Mouse (Mus musculus) frontal cortex, postnatal 36 days (tissue): ENCODE measurements around the gene Sox15.
A peak's percentile ranks its signal among the peaks of the same experiment; 100 is the strongest.

Experiments used
- DNase-seq, 2 experiments: peaks; one replicate each; pipeline ENCODE4 v3.0.0; 2022; ENCODE audit warnings: low spot score in 2 of 2

The Sox15 gene

DNA sequence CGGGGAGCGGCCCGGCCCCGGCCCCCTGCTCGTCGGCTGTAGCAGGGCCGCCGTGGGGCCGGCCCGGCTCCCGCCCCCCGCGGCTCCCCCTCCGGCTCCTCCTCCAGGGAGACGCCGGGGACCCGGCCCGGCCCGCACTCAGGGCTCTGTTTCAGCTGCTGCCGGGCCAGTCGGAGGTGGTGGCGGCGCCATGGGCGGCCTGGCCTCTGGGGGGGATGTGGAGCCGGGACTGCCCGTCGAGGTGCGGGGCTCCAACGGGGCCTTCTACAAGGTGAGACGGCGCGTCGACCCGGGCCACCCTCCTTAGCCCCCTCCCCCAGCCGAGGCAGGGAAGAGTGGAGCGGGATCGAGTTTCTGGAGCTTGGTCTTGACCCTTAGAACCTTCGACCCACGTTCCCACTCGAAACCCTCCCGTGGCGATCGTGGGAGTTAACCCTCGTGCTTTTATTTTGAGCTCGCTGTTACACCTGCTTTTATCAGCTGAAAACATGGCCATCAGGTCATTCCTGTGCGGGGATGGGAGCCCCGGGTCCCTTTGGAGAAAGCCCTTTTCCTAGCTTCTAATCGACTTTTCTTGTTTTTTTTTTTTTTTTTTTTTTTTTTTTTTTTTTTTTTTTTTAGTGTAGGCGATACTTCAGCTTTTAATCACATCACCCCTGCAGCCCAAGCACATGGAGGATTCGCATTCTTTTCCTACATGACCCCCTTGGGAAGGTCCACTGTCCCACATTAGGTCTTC, 21.8 kb upstream of the Sox15 start:
- DNase-seq, result no peak

DNA sequence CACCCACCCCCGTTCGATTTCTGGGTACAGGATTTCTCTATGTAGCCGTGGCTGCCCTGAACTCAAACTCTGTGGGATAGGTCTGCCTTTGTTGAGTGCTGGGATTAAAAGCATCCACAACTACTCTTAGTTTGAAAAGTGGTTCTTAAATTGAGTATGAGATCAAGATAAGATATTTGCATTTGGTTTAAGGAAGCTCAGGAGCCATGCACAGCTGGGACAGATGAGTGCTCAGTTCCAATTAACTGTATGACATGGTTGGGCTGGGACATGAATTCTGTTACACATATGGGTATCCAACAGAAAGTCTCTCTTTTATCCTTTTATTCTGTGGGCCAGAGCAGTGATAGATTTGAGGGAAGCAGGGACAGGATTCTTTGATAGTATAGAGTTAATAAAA, 19.6 kb upstream of the Sox15 start:
- DNase-seq, result no peak

DNA sequence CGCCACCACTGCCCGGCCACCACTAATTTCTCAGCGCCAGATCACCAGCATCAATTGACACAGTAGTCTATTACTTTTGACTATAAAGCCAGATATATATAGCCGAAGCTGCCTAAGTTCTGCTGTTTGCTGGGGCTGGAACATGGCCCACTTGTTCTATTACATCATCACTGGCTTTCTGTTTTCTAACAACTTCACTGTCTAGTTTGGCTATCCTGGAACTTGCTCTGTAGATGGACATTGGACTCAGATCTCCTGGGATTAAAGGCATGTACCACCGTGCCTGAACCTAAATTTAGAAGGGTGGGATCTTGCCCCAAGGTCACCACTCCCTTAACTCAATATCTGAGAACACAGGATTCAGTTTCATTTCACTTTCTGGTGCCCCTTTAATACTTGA, 9.3 kb upstream of the Sox15 start:
- DNase-seq, result no peak

DNA sequence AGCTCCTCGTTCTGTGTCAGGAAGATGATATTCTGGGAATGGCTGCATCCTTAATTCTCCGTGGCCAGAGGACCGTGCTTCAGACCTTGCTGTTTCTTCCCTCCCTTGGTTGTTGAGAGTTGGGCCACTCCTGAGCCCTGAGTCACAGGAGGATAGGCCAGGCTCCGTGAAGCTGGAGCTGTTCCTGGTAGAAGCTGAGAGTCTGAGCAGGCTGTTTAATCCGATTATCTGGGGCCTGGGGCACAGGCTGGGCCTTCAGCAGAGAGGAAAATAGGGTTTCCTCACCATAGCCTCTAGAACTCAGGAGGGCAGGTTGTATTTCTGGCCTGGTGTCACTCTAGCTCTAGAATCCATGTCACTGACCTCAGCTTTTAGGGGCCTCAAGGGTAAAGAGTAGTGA, 1.7 kb upstream of the Sox15 start:
- no peak for DNase-seq

DNA sequence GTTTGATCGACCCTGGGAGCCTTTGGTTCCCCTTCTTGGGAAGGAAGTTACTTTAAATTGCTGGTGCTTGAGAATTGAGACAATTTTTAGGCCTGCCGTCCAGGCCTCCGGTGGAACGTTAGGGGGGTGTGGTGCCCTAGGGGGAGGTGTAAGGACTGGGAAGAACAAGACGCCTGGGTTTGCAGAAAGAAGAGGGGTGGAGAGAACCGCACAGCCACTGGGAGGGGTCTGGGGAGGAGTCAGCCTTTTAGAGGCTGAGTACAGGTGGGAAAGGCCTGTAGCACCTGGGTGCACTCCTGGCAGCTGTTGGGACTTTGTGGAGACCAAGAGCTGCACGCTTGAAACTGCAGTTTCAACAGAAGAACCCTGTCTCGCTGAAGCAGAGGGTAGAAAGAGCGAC, 354 bp upstream of the Sox15 start:
- DNase-seq, result no peak

DNA sequence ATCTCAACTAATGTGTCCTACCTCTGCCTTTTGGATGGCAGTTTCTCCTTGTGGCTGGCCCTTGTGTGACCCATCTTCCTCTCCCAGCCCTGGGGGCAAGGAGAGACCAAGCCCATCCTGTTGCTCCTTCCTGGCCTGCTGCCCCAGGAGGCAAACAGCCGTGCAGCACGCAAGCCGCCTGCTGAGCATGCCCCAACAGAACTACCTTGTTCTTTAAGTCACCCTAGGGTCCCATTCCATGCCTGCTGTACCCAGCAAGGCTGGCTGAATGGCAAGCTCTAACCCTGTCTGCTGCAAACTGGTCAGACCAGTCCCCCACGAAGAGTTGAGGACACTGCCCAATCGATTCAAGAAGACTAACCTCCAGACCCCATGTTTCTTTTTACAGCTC, 946 bp downstream of the Sox15 start:
- no peak for DNase-seq

DNA sequence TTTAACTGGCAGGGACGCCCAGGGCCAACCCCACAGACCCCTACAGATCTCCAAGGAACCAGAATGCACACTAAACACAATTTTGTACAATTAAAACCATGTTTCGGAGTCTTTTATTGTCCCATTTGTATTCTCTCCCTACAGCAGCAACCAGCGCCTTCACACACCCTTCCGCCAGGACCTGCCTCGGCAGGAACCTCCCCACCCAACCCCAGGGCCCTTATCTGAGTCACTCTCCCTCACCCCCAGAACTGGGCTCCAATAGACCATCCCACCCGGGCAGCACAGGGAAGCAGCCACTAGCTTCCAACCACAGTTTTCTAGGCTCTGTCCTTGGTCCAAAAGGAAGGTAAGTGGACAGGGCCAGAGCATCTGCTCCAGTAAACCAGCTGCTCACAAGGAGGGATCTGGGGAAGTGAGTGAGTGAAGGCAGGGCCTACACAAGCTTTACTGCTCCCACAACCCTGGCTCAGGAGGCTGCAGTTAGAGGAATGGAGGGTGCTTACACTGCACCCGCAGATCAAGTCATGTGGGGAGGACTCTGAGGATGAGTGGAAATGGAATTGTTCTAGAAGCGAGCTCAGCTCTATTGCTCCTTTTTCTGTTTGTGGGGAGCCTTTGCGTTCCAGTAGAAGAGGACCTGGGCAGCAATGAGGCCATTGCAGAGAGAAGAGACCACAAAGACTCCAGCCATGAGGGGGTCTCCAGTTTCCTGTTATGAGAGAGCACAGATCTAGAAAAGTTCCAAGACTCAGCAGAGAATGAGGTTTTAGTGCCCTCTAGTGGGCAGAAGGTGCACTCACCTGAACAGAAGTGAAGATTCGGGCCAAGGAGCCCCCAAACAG, 1.7 kb downstream of the Sox15 start:
- DNase-seq, result peak in 1 of 2 experiments; percentile 49

DNA sequence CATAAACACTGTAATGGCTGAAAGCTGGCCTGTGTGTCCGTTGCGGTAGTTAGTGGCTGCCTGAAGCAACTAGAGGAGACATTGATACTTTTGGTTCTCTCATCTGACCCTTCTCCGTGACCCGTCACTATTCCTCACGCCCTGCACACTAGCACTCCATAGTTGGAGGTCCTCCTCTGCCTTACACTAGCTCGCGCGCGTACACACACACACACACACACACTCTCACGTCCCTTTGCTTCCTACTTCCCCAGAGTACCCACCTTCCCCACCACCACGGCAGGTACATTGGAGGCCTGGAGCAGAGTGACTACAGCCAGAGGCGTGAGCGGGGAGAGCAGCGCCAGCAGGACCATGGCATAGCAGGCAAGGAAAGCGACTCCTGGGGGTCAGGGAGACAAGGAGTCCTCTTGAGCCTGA, 2.4 kb downstream of the Sox15 start:
- DNase-seq, result no peak

DNA sequence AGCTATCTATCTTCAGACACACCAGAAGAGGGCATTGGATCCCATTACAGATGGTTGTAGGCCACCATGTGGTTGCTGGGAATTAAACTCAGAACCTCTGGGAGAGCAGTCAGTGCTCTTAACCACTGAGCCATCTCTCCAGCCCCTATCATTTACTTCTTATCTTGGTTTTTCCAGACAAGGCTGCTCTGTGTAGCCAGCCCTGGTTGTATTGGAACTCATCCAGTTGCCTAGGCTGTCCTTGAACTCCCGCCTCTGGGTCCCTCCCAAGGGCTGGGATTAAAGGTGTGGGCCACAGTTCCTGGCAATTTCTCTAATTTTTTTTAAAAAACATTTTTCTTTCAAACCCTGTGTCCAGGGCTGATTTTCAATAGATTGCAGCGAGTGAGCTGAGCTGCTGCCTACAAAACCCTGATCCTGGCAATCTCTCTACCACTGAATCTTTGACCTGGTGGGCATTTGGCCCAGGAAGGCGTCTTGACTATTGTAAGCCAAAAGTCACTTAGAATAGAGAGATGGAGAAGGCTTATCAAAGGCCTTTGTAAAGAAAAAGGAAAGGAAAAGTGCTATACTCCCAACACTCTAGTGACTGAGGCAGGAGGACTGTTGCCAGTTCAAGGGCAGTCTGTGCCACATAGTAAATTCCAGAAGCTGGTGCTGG, 6.2 kb downstream of the Sox15 start:
- no peak for DNase-seq

DNA sequence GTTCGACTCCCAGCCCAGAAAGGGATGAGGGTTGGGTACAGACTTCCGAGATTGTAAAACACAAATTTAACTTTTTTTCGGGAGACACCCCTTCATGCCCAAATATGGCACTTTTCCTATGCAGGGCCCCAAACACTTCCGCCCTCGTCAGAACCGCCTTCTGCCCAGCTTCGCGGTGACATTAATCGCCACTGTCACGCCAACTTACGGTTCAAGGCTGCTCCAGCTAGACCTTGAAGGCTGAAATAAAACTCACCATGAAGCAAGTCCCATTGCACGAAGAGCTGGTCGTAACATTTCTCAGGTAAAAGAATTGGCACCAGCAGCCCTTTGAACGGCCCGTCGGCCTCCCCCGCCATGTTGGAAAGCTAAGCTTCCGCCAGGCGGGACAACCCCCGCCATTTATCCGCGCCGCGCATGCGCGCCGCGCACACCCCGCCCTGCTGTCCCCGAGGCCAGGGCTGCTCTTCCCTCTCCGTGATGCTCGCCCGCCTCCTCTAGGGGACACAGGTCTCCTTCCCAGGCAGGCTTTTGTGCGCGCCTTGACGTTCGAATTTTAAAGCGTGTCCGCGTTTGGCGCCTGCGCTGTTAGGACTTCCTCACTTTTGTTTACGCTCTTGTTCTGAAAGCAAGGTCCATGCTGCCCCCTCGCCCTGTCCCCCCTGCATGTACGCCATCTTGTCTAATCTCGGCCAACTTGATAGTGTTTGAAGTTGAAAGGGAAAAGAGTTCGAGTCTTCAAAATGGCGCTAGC, 7.3 kb downstream of the Sox15 start, which contains the start of gene Mpdu1:
Gene Mpdu1, minus strand, starts transcription at position 430 of the 754 bp plus-strand sequence.
- peak; percentile 93 for DNase-seq

DNA sequence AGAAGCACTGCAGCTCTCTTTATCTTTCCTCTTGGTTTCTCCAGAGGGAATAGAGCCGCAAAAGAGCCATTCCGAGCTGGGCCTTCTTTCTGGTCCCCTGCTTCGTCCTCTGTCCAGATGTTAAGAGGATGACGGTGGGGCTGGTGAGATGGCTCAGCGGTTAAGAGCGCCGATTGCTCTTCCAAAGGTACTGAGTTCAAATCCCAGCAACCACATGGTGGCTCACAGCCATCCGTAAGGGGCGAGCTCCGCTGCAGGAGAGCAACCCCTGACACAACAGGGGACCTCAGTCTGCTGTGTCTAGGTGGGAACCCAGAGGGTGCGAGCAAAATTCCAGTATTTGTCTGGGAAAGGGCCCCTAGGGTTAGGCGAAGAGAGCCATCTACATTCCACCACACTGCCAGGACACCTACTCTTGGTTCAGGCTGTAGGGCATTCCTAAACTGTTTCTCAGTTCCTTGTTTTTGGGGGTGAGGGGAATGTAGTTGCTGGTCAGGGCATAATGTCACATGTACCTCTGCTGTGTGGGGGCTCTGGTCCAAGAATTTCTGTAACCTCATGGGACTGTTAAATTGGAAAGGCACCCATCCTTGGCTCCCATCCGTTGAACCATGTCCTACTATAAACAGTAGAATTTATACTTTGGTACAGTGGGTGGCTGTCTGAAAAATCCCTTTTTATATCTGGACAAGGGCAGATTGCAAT, 8.0 kb downstream of the Sox15 start:
- DNase-seq, result no peak

DNA sequence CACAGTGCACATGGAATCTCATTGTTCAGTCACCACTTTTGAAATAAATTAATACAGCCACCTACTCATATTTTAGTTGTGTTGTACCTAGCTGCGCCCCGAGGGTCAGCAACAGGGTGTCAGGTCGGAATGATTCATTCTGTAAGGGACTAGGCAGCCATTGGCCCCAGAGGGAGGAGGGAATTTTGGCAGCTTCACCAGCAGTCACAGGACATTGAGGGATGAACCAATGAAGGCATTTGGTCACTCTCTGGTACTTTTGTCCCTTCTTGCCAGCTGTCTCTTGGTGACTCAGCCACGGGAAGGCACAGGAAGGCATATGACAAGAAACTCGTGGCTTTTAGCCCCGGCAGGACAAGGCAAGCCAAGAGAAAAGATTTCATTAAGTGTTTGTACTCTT, 8.7 kb downstream of the Sox15 start:
- no peak for DNase-seq

DNA sequence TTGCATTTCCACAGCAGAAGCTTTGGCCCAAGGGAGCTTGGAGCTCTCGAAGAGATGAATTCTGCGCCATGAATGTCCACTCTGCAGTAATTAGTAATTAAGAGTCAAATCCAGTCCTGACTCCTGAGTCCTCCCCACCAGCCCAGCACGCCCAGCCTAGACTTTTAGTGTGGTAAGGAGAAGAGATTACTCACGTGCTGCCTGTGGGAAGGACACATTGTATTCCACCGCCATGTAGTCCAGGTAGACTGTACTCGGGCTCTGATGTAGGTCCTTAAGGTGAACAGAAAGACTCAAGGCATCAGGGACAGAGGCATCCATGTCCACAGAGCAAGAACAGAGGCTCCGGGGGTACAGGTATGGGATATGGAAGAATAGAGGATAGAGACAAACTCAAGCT, 9.7 kb downstream of the Sox15 start:
- DNase-seq, result no peak

DNA sequence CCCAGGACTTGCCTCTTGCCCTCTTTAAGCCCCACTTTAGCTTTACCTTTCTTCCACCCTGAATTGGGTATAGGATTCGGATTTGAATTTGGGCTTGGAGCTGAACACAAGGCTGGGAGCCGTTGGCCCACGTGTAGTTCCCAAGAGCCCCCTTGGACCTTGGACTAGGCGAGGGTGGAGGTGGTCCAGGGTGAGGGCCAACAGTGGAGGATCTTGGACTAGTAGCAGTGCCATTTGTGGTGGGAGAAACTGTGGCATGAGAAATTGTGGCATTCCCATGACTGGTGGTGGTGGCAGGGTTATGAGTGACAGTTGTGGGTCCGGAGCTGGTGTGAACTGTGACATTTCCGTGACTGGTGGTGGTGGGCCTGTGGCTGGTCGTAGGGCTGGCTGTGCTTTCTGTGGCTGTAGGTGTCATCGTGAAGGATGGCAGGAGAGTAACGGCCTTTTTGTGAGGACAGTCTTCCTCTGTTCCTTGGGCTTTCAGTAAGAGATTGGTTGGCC, 10.4 kb downstream of the Sox15 start:
- DNase-seq, result no peak

DNA sequence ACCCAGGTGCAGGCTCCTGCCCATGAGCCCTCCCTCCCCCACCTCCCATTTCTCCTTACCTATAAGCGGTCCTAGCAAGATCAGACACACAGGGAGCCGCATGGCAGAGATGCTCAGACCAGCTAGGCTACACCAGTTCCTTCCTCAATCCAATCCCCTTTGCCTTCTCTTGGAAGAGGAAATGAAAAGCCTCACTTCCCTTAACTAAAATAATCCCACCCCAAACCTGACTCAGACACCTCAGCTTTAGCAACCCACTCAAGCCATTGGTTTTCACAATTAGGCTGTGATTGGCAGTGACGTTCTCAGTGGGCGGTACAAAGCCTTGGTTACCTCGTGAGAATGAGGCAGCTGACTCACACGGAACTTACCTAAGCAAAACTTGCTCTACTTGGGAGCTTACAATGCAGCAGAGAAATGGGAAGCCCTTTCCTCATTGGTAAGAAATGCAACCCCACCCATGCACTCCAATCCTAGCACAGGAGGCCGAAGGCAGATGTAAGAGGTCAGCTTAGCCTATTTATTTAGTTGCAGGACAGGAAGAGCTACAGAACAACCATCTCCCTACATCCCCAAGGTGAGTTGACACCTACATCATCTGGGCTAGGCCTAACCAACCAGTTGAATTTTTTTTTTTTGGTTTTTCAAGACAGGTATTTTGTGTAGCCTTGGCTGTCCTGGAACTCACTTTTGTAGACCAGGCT, 11.0 kb downstream of the Sox15 start, which contains the start of gene Cd68:
Gene Cd68, minus strand, starts transcription at position 193 of the 704 bp plus-strand sequence.
- peak; percentile 66 to 78 for DNase-seq

DNA sequence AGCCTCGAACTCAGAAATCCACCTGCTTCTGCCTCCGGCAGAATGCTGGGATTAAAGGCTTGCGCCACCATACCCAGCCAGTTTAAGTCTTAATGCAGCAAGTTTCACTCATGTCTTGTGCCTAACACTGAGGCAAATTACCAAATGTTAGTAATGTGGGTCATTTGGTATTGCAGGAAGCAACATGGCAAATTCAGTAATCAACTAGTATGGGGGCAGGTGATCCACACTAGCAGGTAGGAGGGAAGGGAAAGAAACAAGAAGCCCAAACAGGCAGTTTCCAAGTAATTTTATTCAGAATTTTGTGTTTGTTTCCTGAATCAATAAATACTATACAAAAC, 11.5 kb downstream of the Sox15 start:
- no peak for DNase-seq

DNA sequence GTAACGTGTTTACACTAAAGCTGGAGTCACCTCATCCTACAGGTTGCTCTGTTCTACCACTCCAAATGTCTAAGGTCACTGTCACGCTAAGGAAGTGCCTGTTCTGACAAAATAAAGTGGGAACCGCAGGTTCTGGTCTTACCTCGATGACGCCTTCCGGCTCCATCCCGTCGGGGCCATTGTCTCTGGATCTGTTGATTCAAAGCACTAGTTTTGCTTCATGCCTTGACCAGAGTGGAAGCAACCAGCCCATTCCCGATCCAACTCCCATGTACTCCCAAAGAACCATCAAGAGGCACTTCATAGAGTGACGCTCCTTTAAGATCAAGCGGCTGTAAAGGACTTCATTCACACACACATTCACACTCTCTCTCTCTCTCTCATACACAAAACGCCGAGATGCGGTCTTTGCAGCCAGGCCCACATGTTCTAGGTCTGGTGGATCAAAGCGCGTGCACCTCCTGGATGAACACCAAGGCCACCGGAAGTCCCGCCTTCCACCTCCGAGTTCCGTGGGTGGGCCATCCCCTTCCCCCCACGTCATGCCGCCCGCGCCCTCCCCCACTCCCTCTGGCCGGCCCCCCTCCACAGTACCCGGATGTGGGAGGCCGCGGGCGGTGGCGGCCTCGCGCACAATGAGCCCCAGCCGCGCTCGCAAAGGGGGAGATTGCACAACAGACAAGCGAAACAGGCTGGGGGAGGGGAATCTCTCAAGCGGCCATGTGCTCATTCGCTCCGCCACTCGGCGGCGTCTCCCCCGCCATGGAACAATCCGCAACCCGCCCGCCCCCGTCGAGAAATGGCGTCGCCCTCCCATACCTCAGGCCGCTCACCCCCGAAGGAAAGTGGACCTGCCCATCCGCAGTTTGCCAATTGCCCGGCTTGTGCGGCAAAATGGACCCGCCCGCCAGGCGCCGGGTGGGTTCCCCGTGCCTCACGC, 15.9 kb downstream of the Sox15 start:
- peak; percentile 87 to 88 for DNase-seq

DNA sequence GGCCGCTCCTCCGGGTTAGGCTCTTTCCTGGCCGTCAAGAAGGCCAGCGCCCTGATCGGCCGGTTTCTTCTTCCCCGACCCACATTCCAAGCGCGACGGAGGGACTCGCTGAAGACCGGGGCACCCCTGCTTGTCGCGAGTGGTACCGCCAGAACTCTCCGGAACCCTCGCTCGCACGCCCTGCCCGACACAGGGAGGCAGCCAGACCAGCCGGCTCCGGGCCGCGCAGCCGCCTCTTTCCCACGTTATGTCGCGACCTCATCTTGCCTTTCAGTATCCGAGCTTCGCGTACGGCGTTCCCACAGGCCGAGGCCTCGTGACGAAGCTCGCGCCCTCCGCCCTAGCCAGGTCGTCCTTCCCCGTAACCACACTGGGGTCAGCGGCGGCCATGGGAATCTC, 16.6 kb downstream of the Sox15 start:
- DNase-seq, result no peak

DNA sequence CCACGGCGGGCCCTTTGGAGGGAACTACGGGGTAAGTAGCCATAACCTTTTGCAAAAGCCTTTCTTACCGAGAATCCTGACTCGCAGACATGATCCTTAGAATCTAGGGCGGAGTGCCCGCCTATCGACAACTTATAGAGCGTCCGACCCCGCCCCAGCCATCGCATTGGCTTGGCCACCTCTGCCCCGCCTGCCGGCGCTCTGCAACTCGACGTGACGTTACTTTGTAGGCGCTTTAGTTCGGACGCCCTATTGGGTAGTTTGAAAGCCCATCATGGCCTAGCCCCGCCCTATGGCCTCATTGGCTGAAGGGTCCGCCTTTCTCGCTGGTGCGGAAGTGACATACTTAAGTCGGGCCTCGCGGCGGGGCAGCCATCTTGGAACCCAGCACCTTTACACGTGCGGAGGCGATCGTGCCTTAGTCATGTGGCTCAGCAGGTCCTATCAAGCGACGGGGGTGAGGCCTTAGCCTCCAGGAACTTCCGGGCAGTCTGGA, 17.1 kb downstream of the Sox15 start, which contains the start of gene Eif4a1:
Gene Eif4a1, minus strand, starts transcription at position 213 of the 496 bp plus-strand sequence.
- DNase-seq, result peak; percentile 100
